Mouse (Mus musculus) adrenal gland, adult (tissue): ENCODE measurements at regions not wholly inside any gene's neighbourhood (a gene's known extent, or its start where the extent isn't known, plus 50 kb on each side); places are given as distances from the start of the nearest gene placed in this dataset.

Experiments used
- DNase-seq, 2 experiments: peaks; one replicate each; pipeline ENCODE4 v3.0.0; 2022 to 2023; ENCODE audit warnings: low spot score in 1 of 2; ENCODE audit not compliant: inconsistent age in 2 of 2

DNA sequence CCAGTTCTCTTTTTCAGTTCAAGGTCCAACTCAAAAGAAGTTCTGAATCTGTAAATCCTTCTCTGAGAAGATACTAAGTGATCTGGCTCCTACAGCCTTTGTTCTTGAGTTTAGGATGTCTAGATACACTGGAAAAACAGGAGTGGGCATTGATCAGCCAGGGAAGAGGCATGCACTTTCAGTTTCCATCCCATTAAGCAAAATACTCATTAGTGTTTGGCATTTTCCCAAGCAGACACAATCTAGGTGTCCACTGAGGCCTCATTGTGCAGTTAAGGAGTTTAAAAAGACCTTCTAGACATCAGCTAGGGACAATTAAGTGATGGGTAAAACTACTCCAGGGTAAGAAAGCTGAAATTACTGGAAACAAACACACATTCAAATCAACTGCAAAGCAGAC is 74.3 kb upstream of the Zfp770 start:
- DNase-seq, result no peak

GRCm38 (mm10) chr2:114260397-114261071 is 59.3 kb upstream of the Zfp770 start:
- DNase-seq, result peak; percentile 31 to 85

GRCm38 (mm10) chr2:114259539-114259938 is 58.3 kb upstream of the Zfp770 start:
- no peak for DNase-seq
